Comparison of ENCODE assay signal across 22 mouse cellular contexts in genomic region chr6:95163965-95164364, GRCm38 (mm10). TPM values are rescaled to one million over a fixed set of nuclear protein-coding genes. Genes with fewer than 3 reads are reported as not detected.
DNase-seq lines count a peak whose midpoint lies in the region; ATAC-seq and TF ChIP-seq lines count a peak whose summit lies in the region.
"Had no signal": no experiment of that assay in that cellular context is flagged by ENCODE, and none has a peak within 500 bp of the region (broad histone marks: within the 10 kb centered on the region; RNA-seq: fewer than 3 reads in every experiment).

No protein-coding gene starts in this region.

- H3K4me1 ChIP-seq in lung, postnatal 0 days (ENCODE audit: insufficient read depth, low read depth, low read length): no peaks in the 10 kb centered on the region
- peaks cover 7% of the 10 kb centered on the region; the same call in 1 of the 2 replicates for H3K4me1 ChIP-seq in stomach, embryonic 15.5 days
- H3K4me1 ChIP-seq in hindbrain, postnatal 0 days (ENCODE audit: insufficient read depth, low read length): no peaks in the 10 kb centered on the region
- H3K4me1 ChIP-seq: embryonic facial prominence, embryonic 15.5 days had no signal

- WGBS in lung, postnatal 0 days: 30% methylated on average over 4 of the region's 4 CpGs
- 21% methylated on average over 4 of the region's 4 CpGs for WGBS in stomach, embryonic 15.5 days
- 73% methylated on average over 4 of the region's 4 CpGs for WGBS in hindbrain, postnatal 0 days

- ATAC-seq in lung, postnatal 0 days: peak; percentile 83
- ATAC-seq in stomach, embryonic 15.5 days (ENCODE audit: insufficient read depth, low FRiP score, low read depth): 0 out of 2 replicates have a peak, but pooled peaks have one; percentile 43
- no peak for ATAC-seq in hindbrain, postnatal 0 days
- ATAC-seq: activated CD4-positive, CD25-positive, alpha-beta regulatory T cell, adult 4 months; forebrain, embryonic 14.5 days; Patski had no signal

- H3K36me3 ChIP-seq in lung, postnatal 0 days (ENCODE audit: insufficient read depth, low read length): no peaks in the 10 kb centered on the region
- no peaks in the 10 kb centered on the region for H3K36me3 ChIP-seq in stomach, embryonic 15.5 days
- no peaks in the 10 kb centered on the region for H3K36me3 ChIP-seq in hindbrain, postnatal 0 days (ENCODE audit: insufficient read depth, low read length)
- H3K36me3 ChIP-seq: embryonic facial prominence, embryonic 15.5 days; forebrain, embryonic 10.5 days; heart, embryonic 13.5 days; hindbrain, embryonic 15.5 days had no signal

- H3K4me3 ChIP-seq in lung, postnatal 0 days (ENCODE audit: low read depth, low read length): no peak overlapping the region
- H3K4me3 ChIP-seq in stomach, embryonic 15.5 days (replicated peaks): no peak overlapping the region
- H3K4me3 ChIP-seq in hindbrain, postnatal 0 days (ENCODE audit: low read length): no peak overlapping the region
- H3K4me3 ChIP-seq: embryonic facial prominence, embryonic 15.5 days; erythroblast, embryonic 14.5 days; forebrain, embryonic 10.5 days; heart, embryonic 13.5 days; hindbrain, embryonic 15.5 days had no signal

- H3K9ac ChIP-seq in lung, postnatal 0 days (replicated peaks; ENCODE audit: low read depth): no peak overlapping the region
- H3K9ac ChIP-seq in stomach, embryonic 15.5 days: no peak overlapping the region
- no peak overlapping the region for H3K9ac ChIP-seq in hindbrain, postnatal 0 days (replicated peaks; ENCODE audit: low read length)
- H3K9ac ChIP-seq: embryonic facial prominence, embryonic 15.5 days; heart, embryonic 13.5 days; hindbrain, embryonic 15.5 days had no signal

- peak; percentile 52; the same call in 1 of the 2 replicates for TF ChIP-seq EP300 in lung, postnatal 0 days (IDR thresholded peaks at IDR 0.05)

- H3K9me3 ChIP-seq in lung, postnatal 0 days (ENCODE audit: low read length): no peaks in the 10 kb centered on the region
- H3K9me3 ChIP-seq in stomach, embryonic 15.5 days: no peaks in the 10 kb centered on the region
- no peaks in the 10 kb centered on the region for H3K9me3 ChIP-seq in hindbrain, postnatal 0 days (ENCODE audit: low read length)
- H3K9me3 ChIP-seq: embryonic facial prominence, embryonic 15.5 days; forebrain, embryonic 10.5 days; heart, embryonic 13.5 days; hindbrain, embryonic 15.5 days had no signal

- no peaks in the 10 kb centered on the region for H3K27me3 ChIP-seq in lung, postnatal 0 days (replicated peaks; ENCODE audit: insufficient read depth, low read length)
- H3K27me3 ChIP-seq in stomach, embryonic 15.5 days (replicated peaks): no peaks in the 10 kb centered on the region
- H3K27me3 ChIP-seq in hindbrain, postnatal 0 days (ENCODE audit: insufficient read depth, low read length): no peaks in the 10 kb centered on the region
- H3K27me3 ChIP-seq: CH12.LX; embryonic facial prominence, embryonic 15.5 days; heart, embryonic 13.5 days; hindbrain, embryonic 15.5 days had no signal

- peak overlapping the region; percentile 43; the same call in 1 of the 2 replicates for H3K27ac ChIP-seq in lung, postnatal 0 days (ENCODE audit: low read length)
- peak overlapping the region; percentile 63; the same call in 1 of the 2 replicates for H3K27ac ChIP-seq in stomach, embryonic 15.5 days
- no peak overlapping the region for H3K27ac ChIP-seq in hindbrain, postnatal 0 days
- H3K27ac ChIP-seq: embryonic facial prominence, embryonic 15.5 days; forebrain, embryonic 10.5 days; heart, embryonic 13.5 days; hindbrain, embryonic 15.5 days had no signal

- DNase-seq in adrenal gland, postnatal 14 days: peak; percentile 12
- no peak for DNase-seq in adrenal gland, postnatal 4 days (ENCODE audit: low spot score in 2 of 2)
- peak; percentile 81 for DNase-seq in lung, postnatal 0 days (ENCODE audit: low spot score)
- no peak for DNase-seq in lung, postnatal 10 days
- no peak for DNase-seq in hindbrain, postnatal 0 days (ENCODE audit: low spot score)
- DNase-seq: adrenal gland, adult 8-10 months; cerebellum, adult 2 months; cerebellum, postnatal 10 days; embryo, embryonic 11 days; gastrocnemius, postnatal 36 days; heart, adult 11 months; heart, postnatal 36 days had no signal

- no peak overlapping the region for H3K4me2 ChIP-seq in lung, postnatal 0 days (replicated peaks; ENCODE audit: low read depth, low read length)
- no peak overlapping the region for H3K4me2 ChIP-seq in stomach, embryonic 15.5 days
- no peak overlapping the region for H3K4me2 ChIP-seq in hindbrain, postnatal 0 days (ENCODE audit: low read depth, low read length)
- H3K4me2 ChIP-seq: embryonic facial prominence, embryonic 15.5 days; heart, embryonic 13.5 days; hindbrain, embryonic 15.5 days had no signal

- no peak for TF ChIP-seq CTCF in lung, postnatal 0 days (IDR thresholded peaks at IDR 0.05)
- no peak for TF ChIP-seq CTCF in hindbrain, postnatal 0 days (IDR thresholded peaks at IDR 0.05; ENCODE audit: low read depth)

RNA-seq across cellular contexts. Expression of gene Kbtbd8, which starts 46.9 kb away (rescaled TPM):
- 2.1 and 3.6 TPM in 2 replicates for total RNA-seq in adrenal gland, postnatal 14 days (2021)
- total RNA-seq in adrenal gland, postnatal 4 days (2021): 1 to 10 TPM; 1.2 to 1.3 TPM
- 0.58 and 0.91 TPM in 2 replicates for polyA plus RNA-seq in lung, postnatal 0 days (2015; fragmentation: Nextera tagmentation; extraction: Ambion mirVana)
- 4.0 TPM in 2 replicates for polyA plus RNA-seq in stomach, embryonic 15.5 days (2015; fragmentation: Nextera tagmentation; extraction: Ambion mirVana)
- 3.1 and 3.8 TPM in 2 replicates for total RNA-seq in hindbrain, postnatal 0 days (2014; rRNA removed)
- polyA plus RNA-seq in hindbrain, postnatal 0 days (2015; fragmentation: Nextera tagmentation; extraction: Ambion mirVana): 1.7 and 1.8 TPM in 2 replicates
- polyA plus RNA-seq: erythroblast, embryonic 14.5 days had no signal

Comparison
In these comparisons a context has a peak if more than half of its experiments do, and no peak if none do; other contexts are left out.
1. DNase-seq: peak in adrenal gland, postnatal 14 days (single experiment) and lung, postnatal 0 days (single experiment); none in adrenal gland, postnatal 4 days (0 of 2), lung, postnatal 10 days (single experiment) and hindbrain, postnatal 0 days (single experiment).